Mouse (Mus musculus): ENCODE measurements at regions not wholly inside any gene's neighbourhood (a gene's known extent, or its start where the extent isn't known, plus 50 kb on each side); places are given as distances from the start of the nearest gene placed in this dataset.
A peak's percentile ranks its signal among the peaks of the same experiment; 100 is the strongest.
"Not testable (repeated sequence)": the region's sequence is repeated elsewhere in the genome, so short reads cannot be mapped to it uniquely, and the experiment has no call there.

DNA sequence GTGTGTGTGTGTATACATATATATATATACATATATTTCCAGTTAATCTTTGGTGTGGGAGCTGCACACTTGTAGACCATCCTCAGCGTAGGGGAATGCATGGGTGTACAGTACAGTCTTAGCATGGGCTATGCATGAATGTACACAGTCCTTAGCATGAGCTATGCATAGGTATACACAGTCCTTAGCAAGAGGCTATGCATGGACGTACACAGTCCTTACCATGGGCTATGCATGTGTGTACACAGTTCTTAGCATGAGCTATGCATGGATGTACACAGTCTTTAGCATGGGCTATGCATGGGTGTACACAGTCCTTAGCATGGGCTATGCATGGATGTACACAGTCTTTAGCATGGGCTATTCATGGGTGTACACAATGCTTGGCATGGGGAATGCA is 70.5 kb downstream of the Rchy1 start:
- DNase-seq (ENCODE audit: low read depth): no peak

- no peak for DNase-seq (ENCODE audit: low read depth)
Observed at GRCm38 (mm10) chr5:91881771-91882170, 81.1 kb downstream of the Rchy1 start.

DNA sequence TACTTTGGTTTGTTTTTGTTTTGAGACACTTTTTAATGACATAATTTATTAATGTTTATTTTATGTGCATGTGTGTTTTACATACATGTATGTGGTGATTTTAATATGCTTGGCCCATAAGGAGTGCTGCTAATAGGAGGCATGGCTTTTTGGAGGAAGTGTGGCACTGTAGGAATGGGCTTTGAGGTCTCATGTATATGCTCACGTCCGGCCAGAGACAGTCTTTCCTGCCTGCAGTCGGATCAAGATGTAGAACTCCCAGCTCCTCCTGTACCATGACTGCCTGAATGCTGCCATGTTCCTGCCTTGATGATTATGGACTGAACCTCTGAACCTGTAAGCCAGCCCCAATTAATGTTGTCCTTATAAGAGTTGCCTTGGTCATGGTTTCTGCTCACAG is 82.6 kb downstream of the Rchy1 start:
- DNase-seq (ENCODE audit: low read depth): no peak

DNA sequence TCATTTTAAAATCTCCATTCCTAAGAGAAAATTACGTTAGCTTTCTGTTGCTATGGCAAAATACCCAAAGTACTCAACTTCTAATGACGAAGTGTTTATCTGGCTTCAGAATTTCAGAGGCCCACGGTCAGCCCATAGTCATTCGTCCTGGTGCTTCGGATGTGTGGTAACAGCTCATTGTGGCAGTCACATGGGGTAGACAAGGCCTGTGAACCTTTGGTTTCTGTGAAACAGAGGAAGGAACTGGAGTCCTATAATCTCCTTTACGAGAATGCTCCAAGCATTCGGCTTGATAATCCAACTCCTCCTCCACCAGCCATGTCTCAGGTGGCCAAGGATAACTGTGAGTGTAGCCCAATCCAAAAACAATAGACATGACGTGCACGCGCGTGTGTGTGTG is 84.2 kb downstream of the Rchy1 start:
- DNase-seq (ENCODE audit: low read depth): no peak

- peak; percentile 26 for DNase-seq (ENCODE audit: low read depth)
Observed at GRCm38 (mm10) chr5:91876682-91877031, 86.2 kb downstream of the Rchy1 start.

GRCm38 (mm10) chr5:91875875-91876681 is 86.8 kb downstream of the Rchy1 start:
- DNase-seq (ENCODE audit: low read depth): no peak

DNA sequence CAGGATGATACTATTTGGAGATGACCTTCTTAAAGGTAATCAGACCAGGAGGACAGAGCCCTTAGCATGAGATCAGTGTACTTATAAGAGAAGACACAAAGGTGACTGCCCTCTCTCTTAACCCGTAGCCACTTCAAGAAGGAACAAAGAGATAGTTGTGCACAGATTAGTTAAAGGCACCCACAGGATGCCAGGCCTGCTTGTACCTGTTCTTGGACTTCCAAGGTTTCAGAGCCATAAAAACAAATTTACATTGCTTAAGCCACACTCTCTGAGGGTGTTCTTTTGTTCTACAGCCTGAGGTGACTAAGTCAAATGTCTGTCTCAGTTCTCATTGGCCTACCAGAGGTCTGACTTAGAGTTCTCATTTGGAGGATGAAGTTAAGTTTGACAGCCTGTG is 90.1 kb downstream of the Rchy1 start:
- DNase-seq (ENCODE audit: low read depth): no peak

- DNase-seq (ENCODE audit: low read depth): no peak
Observed at GRCm38 (mm10) chr5:91869791-91870190, 93.1 kb downstream of the Rchy1 start.

- DNase-seq (ENCODE audit: low read depth): no peak
Observed at GRCm38 (mm10) chr5:91866184-91866583, 96.7 kb downstream of the Rchy1 start.

GRCm38 (mm10) chr5:91865365-91865764 is 97.5 kb downstream of the Rchy1 start:
- DNase-seq (ENCODE audit: low read depth): no peak

DNA sequence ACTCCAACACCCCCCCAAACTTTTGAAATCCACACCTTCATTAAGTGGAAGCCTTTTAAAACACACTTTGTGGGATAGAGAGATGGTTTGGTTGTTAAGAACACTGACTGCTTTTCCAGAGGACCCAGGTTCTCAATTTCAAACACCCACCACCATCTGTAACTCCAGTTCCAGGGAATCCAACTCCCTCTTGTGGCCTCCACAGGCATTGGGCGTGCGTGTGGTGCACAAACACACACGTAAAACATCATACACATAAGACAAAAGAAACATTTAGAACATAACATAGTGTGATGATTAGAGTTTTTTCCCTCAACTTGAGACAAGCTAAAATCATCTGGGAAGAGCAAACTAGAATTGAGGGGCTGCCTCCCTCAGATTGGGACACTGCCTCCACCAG is 100.0 kb downstream of the Rchy1 start:
- no peak for DNase-seq (ENCODE audit: low read depth)

- no peak for DNase-seq (ENCODE audit: low read depth)
Observed at GRCm38 (mm10) chr5:91862243-91862642, 100.6 kb downstream of the Rchy1 start.

DNA sequence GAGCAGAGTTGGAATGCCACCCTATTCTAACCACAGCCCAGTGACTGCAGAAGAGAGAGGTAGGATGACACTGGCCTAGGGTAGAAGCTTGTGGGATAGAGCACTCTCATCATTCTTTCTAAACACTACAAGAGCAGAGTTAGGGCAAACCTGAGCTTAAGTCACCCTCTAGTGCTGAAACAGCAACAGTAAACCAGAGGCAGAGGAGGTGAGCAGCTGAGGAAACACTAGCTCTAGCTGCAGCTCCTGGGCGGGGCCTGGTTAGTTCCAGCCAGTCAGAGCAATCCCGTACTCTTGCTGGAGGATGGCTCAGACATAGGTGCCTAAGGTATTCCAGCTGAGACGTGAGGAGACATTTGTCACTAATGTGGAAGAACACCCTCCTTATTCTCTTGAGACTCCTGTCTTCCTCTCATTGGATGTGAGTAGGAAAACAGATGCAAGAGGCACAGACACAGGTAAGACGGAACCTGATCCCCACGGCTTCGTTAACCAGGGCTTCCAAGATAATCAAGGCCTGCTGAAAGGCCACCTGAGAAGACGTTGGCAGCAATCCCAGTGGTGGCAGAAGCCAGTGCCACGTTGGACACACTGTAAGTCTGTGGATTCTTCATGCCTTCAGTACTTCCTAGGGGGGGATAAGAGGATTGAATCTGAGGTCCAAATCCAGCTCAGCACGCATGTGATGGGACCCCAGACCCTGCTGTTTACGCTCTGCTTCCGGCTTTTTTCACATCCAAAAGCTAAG is 101.3 kb downstream of the Rchy1 start:
- peak; percentile 8 for DNase-seq (ENCODE audit: low read depth)

GRCm38 (mm10) chr5:91860489-91860888 is 102.4 kb downstream of the Rchy1 start:
- no peak for DNase-seq (ENCODE audit: low read depth)

GRCm38 (mm10) chr5:91852330-91852729 is 110.5 kb downstream of the Rchy1 start:
- DNase-seq (ENCODE audit: low read depth): no peak

DNA sequence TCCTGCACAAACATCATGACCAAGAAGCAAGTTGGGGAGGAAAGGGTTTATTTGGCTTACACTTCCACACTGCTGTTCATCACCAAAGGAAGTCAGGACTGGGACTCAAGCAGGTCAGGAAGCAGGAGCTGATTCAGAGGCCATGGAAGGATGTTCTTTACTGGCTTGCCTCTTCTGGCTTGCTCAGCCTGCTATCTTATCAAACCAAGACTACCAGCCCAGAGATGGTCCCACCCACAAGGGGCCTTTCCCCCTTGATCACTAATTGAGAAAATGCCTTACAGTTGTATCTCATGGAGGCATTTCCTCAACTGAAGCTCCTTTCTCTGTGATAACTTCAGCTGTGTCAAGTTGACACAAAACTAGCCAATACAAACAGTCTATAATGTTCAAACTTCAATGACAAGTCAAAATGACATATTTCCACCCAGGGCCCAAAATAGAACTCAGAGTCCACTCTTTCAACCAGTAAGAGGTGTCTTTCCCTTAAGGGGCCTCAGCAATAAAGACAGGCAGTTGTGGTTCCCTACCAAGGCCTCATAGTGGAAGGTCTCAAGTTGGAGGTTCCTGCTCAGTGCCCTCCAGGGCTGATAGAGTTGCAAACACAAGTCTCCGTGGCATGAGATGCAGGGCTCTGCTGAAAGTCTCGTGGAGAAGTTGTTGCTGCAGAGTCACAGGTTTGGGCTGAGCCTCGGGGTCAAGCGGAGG is 111.9 kb downstream of the Rchy1 start:
- DNase-seq (ENCODE audit: low read depth): not testable (repeated sequence)

DNA sequence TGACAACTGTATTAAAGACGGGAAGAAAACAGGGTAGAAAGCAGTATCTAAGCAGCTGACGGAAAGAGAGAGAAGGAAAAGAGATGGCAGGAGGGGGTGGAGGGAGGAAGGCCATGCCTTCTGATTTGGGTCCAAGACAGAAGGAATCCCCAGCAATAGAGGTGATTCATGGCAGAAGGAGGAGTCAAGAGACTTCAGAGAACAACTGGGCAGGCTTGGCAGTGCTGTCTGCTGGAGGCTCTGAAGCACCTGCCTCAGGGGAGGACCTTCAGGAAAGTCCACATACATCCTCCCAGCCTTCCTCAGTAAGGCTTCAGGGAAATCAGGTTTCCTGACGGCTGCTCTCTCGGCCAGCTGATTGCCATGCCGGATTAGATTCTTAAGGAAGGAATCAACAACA is 112.4 kb downstream of the Rchy1 start:
- no peak for DNase-seq (ENCODE audit: low read depth)

- DNase-seq (ENCODE audit: low read depth): no peak
Observed at GRCm38 (mm10) chr5:91849533-91849932, 113.3 kb downstream of the Rchy1 start.

GRCm38 (mm10) chr5:91849114-91849513 is 113.8 kb downstream of the Rchy1 start:
- no peak for DNase-seq (ENCODE audit: low read depth)

GRCm38 (mm10) chr5:91848528-91848927 is 114.3 kb downstream of the Rchy1 start:
- no peak for DNase-seq (ENCODE audit: low read depth)

- DNase-seq (ENCODE audit: low read depth): no peak
Observed at GRCm38 (mm10) chr5:91843044-91843443, 119.8 kb downstream of the Rchy1 start.

GRCm38 (mm10) chr5:91841066-91841465 is 121.8 kb downstream of the Rchy1 start:
- peak; percentile 19 for DNase-seq (ENCODE audit: low read depth)

GRCm38 (mm10) chr5:91828481-91828880 is 134.4 kb downstream of the Rchy1 start:
- DNase-seq (ENCODE audit: low read depth): no peak
